Mouse (Mus musculus) lung, adult 2 months (tissue): ENCODE measurements at regions not wholly inside any gene's neighbourhood (a gene's known extent, or its start where the extent isn't known, plus 50 kb on each side); places are given as distances from the start of the nearest gene placed in this dataset.

Source experiments
- CTCF ChIP-seq: fragments of 200-500 bp; IDR thresholded peaks from 2 replicates; pipeline ENCODE4 v1.5.1; 2011; ENCODE audit warnings: mild to moderate bottlenecking, low read length, control low read depth; ENCODE audit not compliant: insufficient read depth
- POLR2A ChIP-seq: fragments of 200-500 bp; IDR thresholded peaks from 2 replicates; pipeline ENCODE4 v1.6.1; 2011; ENCODE audit warnings: low read depth, mild to moderate bottlenecking, control low read depth, low read length, borderline replicate concordance; ENCODE audit errors: extremely low read depth

DNA sequence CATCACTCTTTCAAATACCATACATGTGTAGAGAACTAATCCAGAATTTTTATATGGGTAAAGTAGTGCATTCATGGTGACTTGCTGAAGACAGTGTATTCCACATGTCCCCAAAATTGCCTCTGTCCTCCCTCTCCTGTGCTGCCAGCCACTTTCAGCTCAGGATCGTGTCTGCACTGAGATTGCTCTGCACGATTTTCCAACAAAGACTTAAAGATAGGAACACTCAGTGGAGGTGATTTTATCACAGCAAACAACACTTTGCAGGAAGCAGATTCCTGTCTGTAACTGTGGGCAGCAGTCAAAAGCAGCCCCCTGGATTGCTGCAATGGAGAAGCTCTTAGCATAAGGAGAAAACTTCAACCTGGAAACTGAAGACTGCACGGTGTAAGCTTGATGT, 438.8 kb downstream of the Hs3st1 start:
- TF ChIP-seq CTCF (no peak), POLR2A (no peak)
